Mouse (Mus musculus) cerebellum, postnatal 10 days (tissue): ENCODE data around the gene Haus2.

Experiments used
- DNase-seq, 2 experiments: peaks; one replicate each; pipeline ENCODE4 v3.0.0; 2021; ENCODE audit warnings: mixed read lengths in 2 of 2

Haus2 gene

GRCm38 (mm10) chr2:120619538-120619937 is 10.4 kb downstream of the Haus2 start:
- no peak for DNase-seq

DNA sequence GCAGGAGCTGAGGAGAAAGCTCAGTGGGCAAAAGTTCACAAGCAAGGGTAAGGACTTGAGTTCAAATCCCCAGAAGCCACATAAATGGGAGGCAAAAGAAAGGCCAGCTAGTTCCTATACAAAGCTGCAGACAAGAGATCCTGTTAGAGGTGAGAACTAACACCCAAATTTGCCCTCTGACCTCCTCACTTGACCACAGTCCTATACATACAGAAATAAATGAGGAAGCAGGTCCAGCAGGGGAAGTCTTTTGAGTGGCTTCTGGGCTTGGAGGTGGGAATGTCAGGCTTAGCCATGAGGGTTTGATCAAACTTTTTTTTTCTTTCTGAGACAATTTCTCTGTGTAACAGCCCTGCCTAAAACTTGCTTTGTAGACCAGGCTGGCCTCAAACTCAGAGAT is 13.7 kb downstream of the Haus2 start:
- DNase-seq, result no peak

- no peak for DNase-seq
Observed at GRCm38 (mm10) chr2:120628076-120628865, 19.1 kb downstream of the Haus2 start.

DNA sequence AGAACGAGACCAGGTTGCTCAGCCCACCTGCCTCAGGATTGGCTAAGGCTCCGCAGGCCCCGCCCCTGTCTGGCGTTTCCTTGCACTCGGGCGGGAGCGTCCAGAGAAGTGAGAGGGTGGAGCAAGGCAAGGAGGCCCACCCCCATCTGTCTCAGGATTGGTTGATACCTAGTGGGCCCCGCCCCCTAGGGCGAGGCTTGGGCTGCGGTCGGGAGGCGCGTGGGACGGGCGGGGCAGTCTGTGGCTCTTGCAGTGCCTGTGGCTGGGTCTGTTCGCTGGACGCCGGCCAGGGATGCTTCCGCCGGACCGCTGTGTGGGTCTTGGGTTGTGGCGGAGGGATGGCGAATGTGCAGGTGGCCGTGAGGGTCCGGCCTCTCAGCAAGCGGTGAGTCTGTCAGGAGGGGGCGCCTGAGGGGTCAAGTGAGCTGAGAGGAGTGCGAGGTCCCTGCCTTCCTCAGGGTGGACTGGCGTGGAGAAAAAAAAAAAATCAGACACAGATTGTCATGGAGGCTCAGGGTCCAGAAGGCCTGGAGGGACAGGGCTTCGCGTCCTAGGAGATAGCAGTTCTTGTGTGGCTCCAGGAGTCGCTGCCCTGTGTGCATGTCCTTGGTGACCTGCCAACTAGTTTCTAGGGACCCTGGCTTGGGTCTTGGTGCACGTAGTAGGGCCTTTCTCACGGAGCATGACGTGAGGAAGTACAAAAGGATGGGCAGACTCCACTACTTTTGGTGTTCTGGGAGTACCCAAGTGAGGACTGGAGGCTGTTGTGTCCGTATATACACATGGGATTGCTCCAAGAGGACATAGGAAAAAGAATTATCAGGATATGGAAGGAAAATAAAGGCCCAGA is 19.9 kb downstream of the Haus2 start, which contains the start of gene Stard9:
TSS of gene Stard9 (plus strand) at position 236 of the 850 bp plus-strand sequence.
- DNase-seq, result peak; percentile 99

- no peak for DNase-seq
Observed at GRCm38 (mm10) chr2:120630246-120630645, 21.1 kb downstream of the Haus2 start.

DNA sequence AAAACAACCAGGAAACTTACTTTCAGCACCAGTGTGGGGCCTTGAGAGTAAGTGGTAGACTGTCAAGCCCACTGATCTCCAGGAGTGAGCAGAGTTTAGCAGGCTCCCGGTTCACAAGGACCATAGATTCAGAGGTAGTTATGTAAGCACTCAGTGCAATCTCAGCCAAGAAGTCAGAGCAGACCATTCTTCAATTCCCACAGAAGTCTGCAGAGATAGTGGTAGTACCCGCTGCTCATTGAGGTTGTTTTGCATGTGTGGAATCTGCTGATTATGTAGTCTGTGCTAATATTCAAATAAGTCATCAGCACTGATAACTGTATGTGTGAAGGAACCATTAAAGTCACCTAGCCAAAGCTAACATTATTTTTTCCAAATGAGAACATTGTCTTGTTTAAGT is 21.5 kb downstream of the Haus2 start:
- DNase-seq, result no peak

GRCm38 (mm10) chr2:120631521-120631920 is 22.3 kb downstream of the Haus2 start:
- DNase-seq, result no peak

DNA sequence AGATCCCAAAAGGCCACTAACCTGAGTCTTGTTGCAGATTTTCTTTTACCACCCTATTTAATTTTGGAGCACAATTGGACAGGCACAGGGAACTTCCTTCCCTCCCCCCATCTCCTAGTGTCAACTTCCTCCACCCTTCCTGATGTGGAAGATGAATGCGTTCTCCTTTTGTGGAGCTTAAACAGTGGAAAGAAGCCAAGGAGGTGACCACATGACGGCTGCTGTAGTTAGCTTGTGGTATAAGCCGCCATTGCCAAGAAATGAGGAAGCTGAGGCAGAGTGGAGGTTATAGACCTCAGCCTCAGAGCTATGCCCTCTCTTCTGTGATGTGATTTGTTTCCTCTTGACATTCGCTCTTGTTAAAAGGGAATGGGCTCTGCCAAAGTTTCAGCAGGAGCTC is 22.8 kb downstream of the Haus2 start:
- DNase-seq, result no peak

DNA sequence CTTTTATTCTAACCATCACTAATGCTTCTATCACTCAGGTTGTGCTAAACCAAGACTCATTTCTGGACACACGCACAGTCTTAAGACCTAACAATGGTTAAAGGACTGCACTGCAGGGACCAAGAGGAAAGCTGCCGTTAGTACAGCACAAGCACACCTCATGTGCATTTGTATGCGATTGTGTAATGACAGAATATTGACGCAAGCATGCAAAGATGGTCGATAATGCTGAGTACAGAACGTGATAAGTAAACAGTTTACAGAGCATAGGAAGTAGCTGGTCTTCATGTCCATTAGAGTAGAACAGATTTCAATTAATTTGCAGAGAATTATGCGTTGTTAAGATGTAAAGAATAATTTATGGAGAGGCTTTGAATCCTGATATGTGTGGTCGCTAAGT is 31.7 kb downstream of the Haus2 start:
- DNase-seq, result no peak

- peak; percentile 29 to 62 for DNase-seq
Observed at GRCm38 (mm10) chr2:120643836-120644235, 34.7 kb downstream of the Haus2 start.

GRCm38 (mm10) chr2:120646777-120647176 is 37.6 kb downstream of the Haus2 start:
- DNase-seq, result no peak

DNA sequence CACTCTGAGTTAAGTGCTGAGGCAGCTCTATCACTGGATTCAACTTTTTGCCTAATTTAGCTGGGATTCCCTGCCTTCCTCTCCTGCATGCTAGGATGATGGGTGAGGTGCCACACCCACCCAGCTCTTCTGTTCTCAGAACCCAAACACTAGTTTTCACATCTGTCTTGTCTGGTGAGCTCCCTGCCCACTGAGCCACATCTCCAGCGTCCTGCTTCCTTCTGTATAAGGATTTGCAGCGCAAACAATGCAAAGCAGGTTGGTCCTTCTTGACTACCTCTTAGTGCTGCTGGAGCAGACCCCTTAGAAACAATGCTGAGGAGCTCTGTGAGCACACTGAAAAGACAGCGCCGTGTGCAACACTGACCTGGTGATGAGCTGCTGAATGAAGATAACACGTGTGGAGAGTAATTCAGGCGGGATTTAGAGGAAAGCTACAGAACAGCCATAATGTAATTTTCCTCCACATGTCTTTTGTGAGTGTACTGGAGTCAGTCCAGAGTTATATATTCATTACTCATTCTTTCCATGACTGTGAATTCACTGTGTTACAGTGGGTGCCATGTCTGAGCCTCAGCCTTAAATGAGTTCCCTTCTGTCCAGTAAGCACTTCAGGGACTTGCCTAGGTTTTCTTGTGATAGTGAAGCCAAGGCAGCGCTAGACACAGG is 43.2 kb downstream of the Haus2 start:
- no peak for DNase-seq

DNA sequence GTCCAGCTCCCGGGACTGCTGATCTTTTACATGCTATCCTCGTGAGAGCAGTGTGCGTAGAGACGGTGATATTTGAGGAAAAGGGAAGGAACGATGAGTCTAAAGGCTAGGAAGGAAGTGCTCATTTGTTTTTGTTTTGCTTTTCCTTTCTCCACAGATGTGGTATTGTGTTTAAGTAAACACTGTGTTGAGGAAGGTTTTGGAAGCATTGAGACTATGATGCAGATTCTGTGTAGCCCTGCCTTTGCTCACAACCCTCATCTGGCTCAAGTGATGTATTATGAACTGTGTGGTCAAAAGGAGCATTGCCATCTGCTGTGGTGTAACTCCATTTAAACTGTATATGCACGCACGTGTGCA is 43.7 kb downstream of the Haus2 start:
- DNase-seq, result no peak

- DNase-seq, result no peak
Observed at GRCm38 (mm10) chr2:120654693-120655092, 45.5 kb downstream of the Haus2 start.

GRCm38 (mm10) chr2:120655905-120656304 is 46.7 kb downstream of the Haus2 start:
- no peak for DNase-seq

GRCm38 (mm10) chr2:120656711-120657110 is 47.5 kb downstream of the Haus2 start:
- DNase-seq, result no peak

- no peak for DNase-seq
Observed at GRCm38 (mm10) chr2:120658486-120658885, 49.3 kb downstream of the Haus2 start.

- no peak for DNase-seq
Observed at GRCm38 (mm10) chr2:120659318-120659717, 50.1 kb downstream of the Haus2 start.

DNA sequence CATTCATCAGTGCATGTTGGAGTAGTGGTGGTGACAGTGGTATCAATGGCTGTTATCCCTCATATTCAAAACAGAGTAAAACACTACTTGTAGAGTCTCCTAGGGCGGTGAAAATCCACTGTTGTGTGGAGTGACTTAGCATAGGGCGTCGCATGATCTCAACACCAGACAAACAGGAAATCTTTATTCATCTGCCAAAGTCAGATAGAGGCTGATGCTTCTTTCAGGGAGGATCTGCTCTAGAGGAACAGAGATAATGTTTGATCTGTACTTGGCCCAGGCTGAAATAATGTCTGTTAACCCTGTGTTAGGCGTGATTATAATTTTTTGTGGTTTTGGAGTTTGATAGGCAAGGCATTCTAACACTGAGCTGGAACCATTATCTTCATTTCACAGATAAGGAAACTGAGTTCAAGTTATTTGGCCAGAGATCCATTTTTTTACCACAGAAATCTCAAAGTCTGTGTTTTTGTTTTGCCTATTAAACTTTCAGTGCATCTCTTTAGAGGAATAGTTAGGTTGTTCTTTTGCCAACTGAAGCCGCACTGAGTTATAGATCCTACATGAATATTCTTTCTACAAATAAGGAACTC is 51.4 kb downstream of the Haus2 start:
- DNase-seq, result no peak

DNA sequence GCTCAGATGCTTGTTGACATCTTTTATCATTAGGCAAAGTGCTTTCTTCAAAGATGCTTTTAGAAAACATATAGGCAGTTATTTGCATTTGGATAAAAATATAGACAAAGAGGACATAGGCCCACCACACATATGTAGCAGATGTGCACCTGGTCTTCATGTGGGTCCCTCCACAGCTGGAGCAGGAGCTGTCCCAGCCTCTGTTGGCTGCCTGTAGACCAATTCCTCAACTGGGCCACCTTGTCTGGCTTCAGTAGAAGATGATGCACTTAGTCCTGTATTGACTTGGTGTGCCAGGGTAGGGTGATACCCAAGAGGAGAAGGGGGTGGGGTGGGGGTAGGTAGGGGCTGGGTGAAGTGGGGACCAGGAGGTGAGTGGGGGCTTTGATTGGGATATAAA is 53.6 kb downstream of the Haus2 start:
- no peak for DNase-seq

GRCm38 (mm10) chr2:120663491-120664154 is 54.4 kb downstream of the Haus2 start:
- peak in 1 of 2 experiments; percentile 4 for DNase-seq

DNA sequence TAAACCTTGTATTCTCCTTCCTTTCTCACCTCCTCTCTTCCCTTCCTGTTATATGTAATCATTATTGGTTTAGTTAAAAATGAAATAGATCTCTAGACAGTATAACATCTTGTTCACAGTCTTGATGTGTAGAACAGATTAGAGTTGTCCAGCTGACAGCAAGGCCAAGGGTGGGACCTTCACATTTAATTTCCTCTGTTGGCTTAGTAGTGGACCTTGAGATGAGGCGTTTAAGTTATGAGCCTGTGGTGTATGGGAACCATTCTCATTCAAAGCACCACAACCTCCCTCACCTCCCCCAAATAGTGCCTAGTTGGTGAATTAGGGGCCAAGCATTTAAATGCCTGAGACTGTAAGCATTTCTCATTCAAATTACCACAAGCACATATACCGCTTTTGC is 58.3 kb downstream of the Haus2 start:
- no peak for DNase-seq

DNA sequence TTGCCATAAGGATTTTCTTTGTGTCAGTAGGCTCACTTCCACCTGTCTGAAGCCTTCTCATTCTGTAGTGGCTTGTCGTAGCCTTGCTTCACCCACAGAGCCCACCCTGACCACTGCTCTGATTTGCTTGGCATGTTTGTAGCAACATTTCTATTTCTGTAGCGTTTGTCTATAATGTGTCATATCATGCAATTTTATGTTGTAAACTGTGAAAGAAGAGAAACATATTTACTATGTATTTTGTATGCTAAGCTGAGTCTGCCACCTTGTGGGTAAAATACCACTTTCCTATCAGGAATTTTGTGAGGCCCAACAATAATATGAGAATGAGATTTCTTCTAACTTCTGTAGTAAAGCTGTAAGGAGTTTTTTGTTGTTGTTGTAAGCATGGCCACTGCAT is 61.1 kb downstream of the Haus2 start:
- DNase-seq, result no peak
